Comparison of ENCODE assay signal across 19 mouse cellular contexts in genomic region chr7:90004781-90005180, GRCm38 (mm10). TPM values are rescaled to one million over a fixed set of nuclear protein-coding genes. Genes with fewer than 3 reads are reported as not detected.
DNase-seq lines count a peak whose midpoint lies in the region; ATAC-seq and TF ChIP-seq lines count a peak whose summit lies in the region.
"Had no signal": no experiment of that assay in that cellular context is flagged by ENCODE, and none has a peak within 500 bp of the region (broad histone marks: within the 10 kb centered on the region; RNA-seq: fewer than 3 reads in every experiment).

No protein-coding gene starts in this region.

- DNase-seq in kidney, adult 2 months, result peak; percentile 62
- DNase-seq in kidney, postnatal 14 days, result no peak
- DNase-seq in kidney, adult 9 months, result peak; percentile 54
- DNase-seq: adrenal gland, adult 2 months; adrenal gland, adult 8-10 months; adrenal gland, postnatal 10 days; adrenal gland, postnatal 14 days; adrenal gland, postnatal 25 days; adrenal gland, postnatal 36 days; B cell, adult 2 months; cerebellum, adult 11 months; cerebellum, adult 11-12 months; cerebellum, adult 18-20 months had no signal

- H3K9ac ChIP-seq in kidney, embryonic 15.5 days, result no peak overlapping the region

- no peak for TF ChIP-seq CTCF in kidney, adult 2 months (conservative IDR thresholded peaks at IDR 0.05; ENCODE audit: insufficient read depth, insufficient read length, low read depth, low read length)

- H3K27me3 ChIP-seq in kidney, adult 2 months (replicated peaks; ENCODE audit: control insufficient read depth, insufficient read depth, low read length), result no peaks in the 10 kb centered on the region
- no peaks in the 10 kb centered on the region for H3K27me3 ChIP-seq in kidney, embryonic 15.5 days
- H3K27me3 ChIP-seq: CH12.LX, Patski had no signal

- H3K4me3 ChIP-seq in kidney, adult 2 months (ENCODE audit: insufficient read depth, low read depth, low read length), result no peak overlapping the region
- no peak overlapping the region for H3K4me3 ChIP-seq in kidney, embryonic 15.5 days (replicated peaks)

- no peak for TF ChIP-seq POLR2A in kidney, adult 2 months (IDR thresholded peaks at IDR 0.05; ENCODE audit: low read depth, low read length)

- ATAC-seq in kidney, embryonic 15.5 days (replicated peaks; ENCODE audit: low FRiP score), result no peak
- ATAC-seq: activated CD4-positive, CD25-positive, alpha-beta regulatory T cell, adult 4 months; CD4-positive, CD25-positive, alpha-beta regulatory T cell, adult 4 months; Patski had no signal

- H3K4me1 ChIP-seq in kidney, adult 2 months (ENCODE audit: control insufficient read depth, insufficient read depth, low read length), result peaks cover 2% of the 10 kb centered on the region; the same call in 1 of the 2 replicates
- H3K4me1 ChIP-seq in kidney, embryonic 15.5 days, result no peaks in the 10 kb centered on the region

- no peaks in the 10 kb centered on the region for H3K9me3 ChIP-seq in kidney, embryonic 15.5 days (replicated peaks)
- H3K9me3 ChIP-seq: G1E had no signal

- no peaks in the 10 kb centered on the region for H3K36me3 ChIP-seq in kidney, adult 2 months (ENCODE audit: control insufficient read depth, insufficient read depth, low read length)
- H3K36me3 ChIP-seq in kidney, embryonic 15.5 days, result no peaks in the 10 kb centered on the region
- H3K36me3 ChIP-seq: G1E had no signal

- H3K27ac ChIP-seq in kidney, adult 2 months (ENCODE audit: insufficient read depth, low read depth, low read length), result no peak overlapping the region
- H3K27ac ChIP-seq in kidney, embryonic 15.5 days, result no peak overlapping the region

- 75% methylated on average over 3 of the region's 3 CpGs for WGBS in kidney, adult 2 months
- 91% methylated on average over 3 of the region's 3 CpGs for WGBS in kidney, embryonic 15.5 days

- H3K4me2 ChIP-seq in kidney, embryonic 15.5 days, result no peak overlapping the region

RNA-seq across cellular contexts. Expression of gene Eed, which starts 24.0 kb away (rescaled TPM):
- polyA plus RNA-seq in kidney, adult 2 months (2012; rRNA removed), result 11.2 and 14.8 TPM in 2 replicates
- 68.5 and 75.9 TPM in 2 replicates for polyA plus RNA-seq in kidney, embryonic 15.5 days (2015; fragmentation: Nextera tagmentation; extraction: Ambion mirVana)
